Mouse (Mus musculus) intestine, embryonic 16.5 days (tissue): ENCODE measurements at regions not wholly inside any gene's neighbourhood (a gene's known extent, or its start where the extent isn't known, plus 50 kb on each side); places are given as distances from the start of the nearest gene placed in this dataset.

Source experiments
- ATAC-seq: fragments of 200-750 bp; cut with Nextera tagmentation; 2 replicates; pipeline ENCODE4 v1.8.0; 2017; ENCODE audit warnings: moderate TSS enrichment, moderate library complexity
- H3K27ac ChIP-seq: fragments of 300-500 bp; sonication (generic); 2 replicates; pipeline ENCODE4 v1.5.1; 2014; ENCODE audit warnings: mild to moderate bottlenecking, low read length
- H3K27me3 ChIP-seq: fragments of 300-500 bp; sonication (generic); replicated peaks from 2 replicates; pipeline ENCODE4 v1.6.1; 2014; ENCODE audit warnings: low read length, control low read depth, mixed read lengths; ENCODE audit not compliant: control insufficient read depth, insufficient read depth
- H3K36me3 ChIP-seq: fragments of 300-500 bp; sonication (generic); 2 replicates; pipeline ENCODE4 v1.6.1; 2014; ENCODE audit warnings: low read length, control low read depth; ENCODE audit not compliant: control insufficient read depth, insufficient read depth
- H3K4me1 ChIP-seq: fragments of 300-500 bp; sonication (generic); 2 replicates; pipeline ENCODE4 v1.6.1; 2014; ENCODE audit warnings: low read length, control low read depth, mixed read lengths; ENCODE audit not compliant: control insufficient read depth, insufficient read depth
- H3K4me2 ChIP-seq: fragments of 300-500 bp; sonication (generic); 2 replicates; pipeline ENCODE4 v1.6.1; 2014; ENCODE audit warnings: low read depth, low read length, control low read depth
- H3K4me3 ChIP-seq: fragments of 300-500 bp; sonication (generic); 2 replicates; pipeline ENCODE4 v1.5.1; 2014; ENCODE audit warnings: mild to moderate bottlenecking, low read length
- H3K9ac ChIP-seq: fragments of 300-500 bp; sonication (generic); 2 replicates; pipeline ENCODE4 v1.6.1; 2014; ENCODE audit warnings: low read depth, low read length
- H3K9me3 ChIP-seq: fragments of 300-500 bp; sonication (generic); 2 replicates; pipeline ENCODE4 v1.6.1; 2016; ENCODE audit warnings: low read length, control low read depth; ENCODE audit not compliant: control insufficient read depth
- WGBS: fragments of 180-500 bp; shearing (Covaris S2); extraction: QIAGEN DNeasy Blood & Tissue Kit; methylation state at CpG from one replicate; pipeline ENCODE4 v1.1.7; 2014; 5-methylcytosine and 5-hydroxymethylcytosine counted together

DNA sequence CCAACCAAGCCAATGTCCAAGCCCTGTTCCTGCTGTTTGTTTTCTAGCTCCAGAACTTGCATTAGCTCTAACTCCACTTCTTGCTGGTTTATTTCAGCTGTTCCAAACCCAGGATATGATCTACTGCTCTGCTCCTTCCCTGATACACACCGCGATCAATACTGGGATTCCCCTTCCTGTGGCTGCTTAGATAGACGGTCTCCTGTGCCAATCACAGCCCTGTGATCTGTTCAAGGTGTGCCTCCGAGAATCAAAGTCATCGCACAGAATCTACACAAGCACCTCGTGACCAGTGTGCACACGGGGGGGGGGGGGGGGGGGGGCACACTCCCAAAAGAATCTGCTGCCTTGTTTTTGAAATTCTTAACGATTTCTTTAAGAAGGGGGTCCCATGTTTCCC is 91.9 kb upstream of the Glrp1 start:
- 65% methylated on average over 8 of the region's 8 CpGs for WGBS

DNA sequence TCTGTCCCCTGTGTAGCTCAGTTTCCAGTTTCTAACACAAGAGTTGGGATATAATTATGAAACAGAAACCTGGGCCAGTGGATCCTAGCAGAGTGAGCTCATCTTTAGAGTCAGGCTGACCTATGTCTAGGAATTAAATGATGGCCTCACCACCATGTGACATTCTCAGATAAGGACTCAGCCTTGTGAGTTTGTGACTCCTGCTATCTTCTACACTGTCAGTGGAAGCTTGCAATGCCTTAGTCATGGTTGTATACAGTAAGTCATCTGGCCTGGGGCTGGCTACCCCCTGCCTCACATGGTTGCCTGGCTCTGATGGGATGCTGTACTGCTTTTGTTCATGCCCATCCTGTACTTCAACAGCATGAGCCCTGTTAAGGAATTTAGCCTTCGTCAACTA is 90.3 kb upstream of the Glrp1 start:
- Histone ChIP-seq H3K4me2 (no peak overlapping the region), H3K4me1 (no peaks in the 10 kb centered on the region), H3K4me3 (no peak overlapping the region), H3K36me3 (no peaks in the 10 kb centered on the region), H3K27me3 (no peaks in the 10 kb centered on the region), H3K27ac (no peak overlapping the region), H3K9me3 (no peaks in the 10 kb centered on the region), H3K9ac (no peak overlapping the region)
- no peak for ATAC-seq
- WGBS, result 84% methylated on average over 1 of the region's 1 CpGs

More for the DNA sequence above, 91.9 kb upstream of the Glrp1 start:
- H3K4me1 ChIP-seq, result no peaks in the 10 kb centered on the region
- H3K27ac ChIP-seq, result no peak overlapping the region
- H3K36me3 ChIP-seq, result no peaks in the 10 kb centered on the region
- no peaks in the 10 kb centered on the region for H3K9me3 ChIP-seq
- no peak overlapping the region for H3K9ac ChIP-seq
- ATAC-seq, result no peak
- no peak overlapping the region for H3K4me3 ChIP-seq
- no peak overlapping the region for H3K4me2 ChIP-seq
- no peaks in the 10 kb centered on the region for H3K27me3 ChIP-seq

DNA sequence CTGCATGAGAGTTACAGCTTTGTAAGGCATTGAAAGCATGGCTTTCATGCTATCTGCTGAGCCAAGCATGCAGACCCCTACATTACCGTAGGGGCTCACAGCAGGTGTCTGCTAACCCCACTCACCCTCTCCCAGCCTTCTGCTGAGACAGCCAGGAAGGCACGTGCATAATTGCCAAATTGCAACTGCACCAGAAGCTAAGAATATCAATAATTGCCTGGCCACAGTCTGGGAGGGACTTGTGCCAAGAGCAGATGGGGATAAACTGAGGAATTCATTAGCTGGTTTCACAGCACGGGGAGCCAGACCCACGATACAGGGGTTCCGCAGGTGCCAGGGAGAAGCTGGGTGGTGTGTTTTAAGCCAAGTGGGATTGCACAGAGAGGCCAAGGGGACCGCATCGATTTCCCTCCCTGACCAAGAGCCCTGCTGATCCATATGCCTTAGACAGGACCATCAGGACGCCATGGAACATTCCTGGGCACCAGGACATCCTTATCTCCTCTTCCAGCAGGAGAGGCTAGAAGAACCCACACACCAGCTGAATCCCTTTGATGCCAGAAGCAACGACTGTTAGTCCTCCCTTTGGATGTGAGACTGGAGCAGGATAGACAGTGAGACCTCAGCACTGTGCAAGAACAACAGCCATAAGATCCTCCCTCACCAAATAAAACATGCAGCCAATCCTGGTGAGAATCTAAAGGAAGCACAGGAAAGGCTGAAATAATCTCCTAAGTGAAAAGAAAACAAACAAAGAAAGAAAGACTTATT is 84.8 kb upstream of the Glrp1 start:
- H3K4me2 ChIP-seq, result no peak overlapping the region
- ATAC-seq, result no peak
- no peaks in the 10 kb centered on the region for H3K36me3 ChIP-seq
- no peaks in the 10 kb centered on the region for H3K9me3 ChIP-seq
- H3K4me3 ChIP-seq, result no peak overlapping the region
- 56% methylated on average over 9 of the region's 9 CpGs for WGBS
- no peak overlapping the region for H3K27ac ChIP-seq
- H3K27me3 ChIP-seq, result no peaks in the 10 kb centered on the region
- 0 out of 2 replicates have a peak, but pooled peaks cover 3% of the 10 kb centered on the region for H3K4me1 ChIP-seq
- H3K9ac ChIP-seq, result no peak overlapping the region

DNA sequence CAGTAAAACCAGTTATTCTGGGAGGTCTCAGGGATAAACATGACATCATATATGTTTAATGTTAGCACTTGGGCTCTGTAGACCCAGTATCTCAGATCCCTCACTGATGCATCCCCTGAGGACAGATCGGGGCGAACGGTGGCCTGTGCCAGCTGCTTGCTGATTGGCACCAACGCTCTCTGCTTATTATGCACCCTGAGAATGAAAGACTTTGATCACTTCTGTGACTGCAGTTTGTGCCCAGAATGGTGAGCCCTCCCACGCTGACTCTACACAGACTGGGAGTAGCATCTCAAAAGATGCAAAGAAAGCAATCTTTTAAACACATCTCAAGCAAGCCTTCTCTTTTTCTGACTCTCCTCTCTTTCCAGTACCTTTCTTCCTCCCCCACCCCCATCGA is 82.2 kb upstream of the Glrp1 start:
- 70% methylated on average over 6 of the region's 6 CpGs for WGBS
- H3K27ac ChIP-seq, result no peak overlapping the region
- H3K9me3 ChIP-seq, result no peaks in the 10 kb centered on the region
- no peaks in the 10 kb centered on the region for H3K36me3 ChIP-seq
- H3K9ac ChIP-seq, result no peak overlapping the region
- no peak for ATAC-seq
- H3K27me3 ChIP-seq, result no peaks in the 10 kb centered on the region
- 0 out of 2 replicates have a peak, but pooled peaks cover 3% of the 10 kb centered on the region for H3K4me1 ChIP-seq
- H3K4me3 ChIP-seq, result no peak overlapping the region
- no peak overlapping the region for H3K4me2 ChIP-seq

DNA sequence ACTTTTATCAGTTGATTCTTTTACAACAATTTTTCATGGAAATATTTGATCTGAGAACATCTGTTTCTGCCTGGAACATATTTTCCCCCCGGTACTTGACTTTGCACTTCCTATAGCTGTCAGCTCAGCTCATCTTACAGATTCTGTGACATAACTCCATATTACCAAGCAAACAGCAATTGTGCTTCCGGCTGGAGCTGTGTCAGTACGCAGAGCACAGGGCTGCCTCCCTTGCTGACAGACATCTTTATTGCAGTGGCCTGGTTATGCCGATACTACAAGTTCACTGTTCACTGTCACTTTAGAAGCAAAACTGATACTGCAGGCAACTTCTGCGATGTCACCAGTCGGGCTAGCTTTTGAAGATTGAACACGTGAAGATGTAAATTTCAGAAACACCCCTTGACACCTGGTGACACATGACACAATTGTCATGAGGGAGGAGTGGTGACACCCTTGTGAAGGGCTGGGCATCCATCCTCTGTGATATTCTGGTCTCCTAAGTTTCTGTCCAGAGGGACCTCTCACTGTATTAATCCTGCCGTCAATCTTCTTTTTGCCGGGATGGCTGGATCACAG is 81.0 kb upstream of the Glrp1 start:
- Histone ChIP-seq H3K9me3 (no peaks in the 10 kb centered on the region), H3K4me2 (no peak overlapping the region), H3K4me1 (0 out of 2 replicates have a peak, but pooled peaks cover 6% of the 10 kb centered on the region), H3K27ac (no peak overlapping the region), H3K27me3 (no peaks in the 10 kb centered on the region), H3K9ac (no peak overlapping the region), H3K4me3 (no peak overlapping the region), H3K36me3 (no peaks in the 10 kb centered on the region)
- no peak for ATAC-seq
- WGBS, result 40% methylated on average over 9 of the region's 9 CpGs

DNA sequence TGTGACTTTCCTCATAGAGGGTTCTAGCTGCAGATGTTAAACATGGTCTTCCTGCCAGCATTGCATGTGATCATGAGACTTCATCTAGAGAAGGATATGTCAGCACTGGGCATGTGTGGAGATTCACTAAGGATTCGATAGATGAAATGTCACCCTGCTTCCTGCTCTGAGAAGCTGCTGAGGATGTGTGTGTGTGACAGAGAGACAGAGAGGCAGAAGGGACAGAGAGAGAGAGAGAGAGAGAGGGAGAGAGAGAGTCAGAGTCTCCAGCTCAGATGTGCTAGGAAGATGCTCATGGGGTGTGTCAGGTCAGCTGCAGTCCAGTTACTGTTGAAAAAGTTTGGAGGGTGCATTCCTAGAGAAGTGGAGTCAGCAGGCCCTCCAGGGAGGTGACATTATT is 78.9 kb upstream of the Glrp1 start:
- no peak overlapping the region for H3K4me3 ChIP-seq
- no peaks in the 10 kb centered on the region for H3K27me3 ChIP-seq
- no peaks in the 10 kb centered on the region for H3K9me3 ChIP-seq
- no peak overlapping the region for H3K9ac ChIP-seq
- no peaks in the 10 kb centered on the region for H3K36me3 ChIP-seq
- no peak for ATAC-seq
- H3K4me2 ChIP-seq, result no peak overlapping the region
- H3K27ac ChIP-seq, result no peak overlapping the region
- H3K4me1 ChIP-seq, result 0 out of 2 replicates have a peak, but pooled peaks cover 6% of the 10 kb centered on the region
- 82% methylated on average over 1 of the region's 1 CpGs for WGBS

DNA sequence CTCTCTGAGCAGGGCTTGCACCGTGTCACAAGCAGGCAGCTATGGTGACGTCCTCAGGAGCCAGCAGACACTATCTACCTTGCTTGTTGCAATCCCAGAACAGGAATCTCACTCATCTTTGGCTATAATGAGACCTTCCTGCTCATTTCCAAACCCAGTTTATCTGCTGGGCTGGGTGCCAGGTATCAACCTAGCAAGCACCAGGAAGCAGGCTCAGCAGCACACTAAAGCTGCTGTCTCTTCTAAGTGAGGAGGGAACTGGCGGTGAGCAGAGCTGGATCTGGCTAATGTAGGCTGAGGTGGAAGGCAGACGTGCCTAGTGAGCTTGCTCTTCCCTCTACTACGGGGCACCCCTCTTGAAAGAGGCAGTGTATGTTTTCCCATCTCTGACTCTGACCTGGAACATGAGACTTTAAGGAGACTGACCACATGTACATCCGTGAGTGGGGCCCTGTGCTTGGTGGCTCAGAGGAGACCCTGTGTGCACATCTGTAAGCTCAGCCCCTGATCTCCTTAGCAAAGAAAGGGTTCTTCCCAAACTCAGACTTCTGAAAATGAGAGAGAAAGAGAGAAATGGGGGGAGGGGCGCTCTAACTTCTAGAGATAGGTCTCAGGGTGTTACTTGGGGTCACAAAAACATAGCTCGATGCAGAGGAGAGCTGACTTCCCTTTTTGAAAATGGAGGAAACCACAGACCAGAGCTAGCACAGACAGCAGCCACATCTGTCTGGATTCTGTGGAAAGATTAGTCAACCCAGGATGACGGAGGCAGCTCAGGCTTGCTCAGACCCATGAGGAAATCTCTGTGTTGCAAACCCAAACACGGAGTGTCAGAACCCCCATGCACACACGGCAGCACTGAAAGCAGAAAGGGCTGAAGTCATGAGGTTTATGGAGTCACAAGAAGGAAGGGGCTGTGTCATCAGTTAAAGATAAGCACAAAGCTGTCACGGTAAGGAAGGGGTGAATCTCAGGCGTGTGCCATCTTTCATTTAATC is 77.3 kb upstream of the Glrp1 start:
- H3K4me2 ChIP-seq, result no peak overlapping the region
- H3K36me3 ChIP-seq, result no peaks in the 10 kb centered on the region
- H3K9ac ChIP-seq, result no peak overlapping the region
- no peaks in the 10 kb centered on the region for H3K27me3 ChIP-seq
- no peaks in the 10 kb centered on the region for H3K9me3 ChIP-seq
- 69% methylated on average over 13 of the region's 13 CpGs for WGBS
- no peak for ATAC-seq
- no peak overlapping the region for H3K27ac ChIP-seq
- H3K4me1 ChIP-seq, result 0 out of 2 replicates have a peak, but pooled peaks cover 6% of the 10 kb centered on the region
- no peak overlapping the region for H3K4me3 ChIP-seq

DNA sequence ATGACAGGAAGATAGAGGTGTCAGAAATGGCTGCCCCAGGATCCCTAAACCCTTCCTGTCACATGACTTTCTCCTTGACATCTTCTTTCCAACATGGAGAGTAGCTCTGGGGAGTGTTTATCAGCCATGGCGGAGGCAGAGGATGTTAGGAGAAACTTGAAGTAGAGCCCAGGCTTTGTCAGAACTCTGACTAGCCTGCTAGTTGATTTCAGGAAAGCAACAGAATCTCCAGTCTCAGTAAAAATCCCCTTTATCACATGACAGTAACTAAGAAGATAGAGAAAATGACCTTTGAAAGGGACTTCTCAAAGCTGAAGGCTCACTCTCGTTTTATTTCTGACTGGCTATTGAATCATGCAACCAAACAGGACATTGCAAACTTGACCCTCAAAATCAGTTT is 76.3 kb upstream of the Glrp1 start:
- 74% methylated on average over 2 of the region's 2 CpGs for WGBS
- no peak for ATAC-seq
- H3K4me2 ChIP-seq, result no peak overlapping the region

DNA sequence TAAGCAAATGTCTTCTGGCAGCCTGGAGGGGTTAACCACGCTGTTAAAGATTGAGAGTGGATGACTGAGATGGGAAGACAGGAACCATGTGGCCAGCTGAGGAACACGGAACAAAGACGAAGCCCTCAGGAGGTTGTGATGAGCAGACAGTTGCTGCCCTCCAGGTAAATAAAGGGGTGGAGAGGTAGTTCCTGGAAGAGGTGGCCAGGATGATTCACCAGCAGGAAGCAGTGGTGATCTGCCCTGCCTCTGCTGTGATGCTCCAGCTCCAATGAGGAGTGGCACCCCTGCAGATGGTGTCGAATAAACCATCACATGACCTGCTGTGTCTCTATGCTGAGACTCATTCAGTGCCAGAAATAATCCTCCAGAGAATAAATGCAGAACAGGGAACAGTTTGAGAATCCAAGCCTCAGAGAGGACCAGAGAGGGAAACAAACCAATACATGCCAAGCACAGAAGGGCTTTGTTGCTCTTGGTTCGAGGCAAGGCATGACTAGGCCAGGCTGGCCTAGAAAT is 74.7 kb upstream of the Glrp1 start:
- Histone ChIP-seq H3K9ac (no peak overlapping the region), H3K4me1 (0 out of 2 replicates have a peak, but pooled peaks cover 4% of the 10 kb centered on the region), H3K4me3 (no peak overlapping the region), H3K27ac (no peak overlapping the region), H3K9me3 (no peaks in the 10 kb centered on the region), H3K36me3 (no peaks in the 10 kb centered on the region), H3K27me3 (no peaks in the 10 kb centered on the region), H3K4me2 (no peak overlapping the region)
- WGBS, result 63% methylated on average over 5 of the region's 5 CpGs
- no peak for ATAC-seq

More for the DNA sequence above, 76.3 kb upstream of the Glrp1 start:
- no peak overlapping the region for H3K9ac ChIP-seq
- no peak overlapping the region for H3K4me3 ChIP-seq
- H3K9me3 ChIP-seq, result no peaks in the 10 kb centered on the region
- H3K27me3 ChIP-seq, result no peaks in the 10 kb centered on the region
- 0 out of 2 replicates have a peak, but pooled peaks cover 6% of the 10 kb centered on the region for H3K4me1 ChIP-seq
- no peaks in the 10 kb centered on the region for H3K36me3 ChIP-seq
- no peak overlapping the region for H3K27ac ChIP-seq
